Mouse (Mus musculus): ENCODE data around the gene Olfr283. TPM values are rescaled to one million over a fixed set of nuclear protein-coding genes. Genes with fewer than 3 reads are reported as not detected.
A peak's percentile ranks its signal among the peaks of the same experiment; 100 is the strongest.

Olfr283 gene
- polyA plus RNA-seq, 1 experiment from 2014 or later = not detected

DNA sequence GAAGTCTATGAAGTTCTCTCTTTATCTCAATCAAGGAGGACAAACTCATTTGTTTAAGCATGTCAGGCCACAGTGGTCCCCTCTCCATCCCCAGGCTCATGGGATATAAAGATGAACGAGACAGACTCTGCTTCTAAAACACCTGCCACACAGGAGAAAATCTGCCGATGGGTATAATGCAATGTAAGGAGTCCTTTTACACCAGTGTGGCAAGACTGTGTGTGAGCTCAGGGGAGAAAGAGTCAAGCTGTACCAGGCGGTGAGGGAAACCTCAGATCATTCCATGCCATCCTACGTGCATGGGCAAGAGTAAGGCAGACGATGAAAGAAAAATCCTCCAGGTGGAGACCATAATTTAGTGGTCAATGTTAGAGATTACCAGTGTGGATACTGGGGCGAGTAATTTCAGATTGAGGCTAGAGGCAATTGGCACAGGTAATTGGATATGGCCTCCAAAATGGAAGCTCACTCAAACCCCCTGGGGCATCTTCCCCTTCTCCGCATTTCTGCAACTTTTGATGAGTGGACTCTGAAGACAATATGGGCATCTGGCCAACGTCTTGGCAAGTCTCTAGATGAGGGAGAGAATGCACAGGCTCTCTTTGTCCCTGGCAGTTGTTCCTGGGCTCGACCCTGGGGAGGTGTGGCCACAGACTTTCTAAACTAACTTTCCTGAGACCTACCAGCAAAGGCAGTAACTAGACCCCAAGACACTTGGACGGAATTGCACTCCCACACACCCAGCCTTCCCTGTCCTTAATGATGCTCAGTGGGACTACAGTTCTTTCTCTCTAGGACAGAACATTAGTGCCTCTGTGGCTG lies 10.5 kb upstream of the Olfr283 start:
- H3K9me3 ChIP-seq (ENCODE audit: low read length) = no peaks in the 10 kb centered on the region
- no peaks in the 10 kb centered on the region for H3K4me1 ChIP-seq (ENCODE audit: insufficient read depth)
- no peaks in the 10 kb centered on the region for H3K36me3 ChIP-seq (replicated peaks; ENCODE audit: insufficient read depth, low read length)
- WGBS (ENCODE audit: insufficient replicate concordance) = 67% methylated on average over 10 of the region's 10 CpGs
- ATAC-seq = no peak
- H3K27ac ChIP-seq (ENCODE audit: low read depth) = no peak overlapping the region
- TF ChIP-seq CTCF (IDR thresholded peaks at IDR 0.05; ENCODE audit: low read depth) (no peak), EP300 (IDR thresholded peaks at IDR 0.05; ENCODE audit: low read depth) (no peak)
- H3K4me3 ChIP-seq (ENCODE audit: low read depth, low read length) = no peak overlapping the region
- H3K4me2 ChIP-seq (ENCODE audit: low read depth, low read length) = no peak overlapping the region
- no peak for DNase-seq
- H3K9ac ChIP-seq (replicated peaks) = no peak overlapping the region
- no peaks in the 10 kb centered on the region for H3K27me3 ChIP-seq (ENCODE audit: insufficient read depth, low read length)

DNA sequence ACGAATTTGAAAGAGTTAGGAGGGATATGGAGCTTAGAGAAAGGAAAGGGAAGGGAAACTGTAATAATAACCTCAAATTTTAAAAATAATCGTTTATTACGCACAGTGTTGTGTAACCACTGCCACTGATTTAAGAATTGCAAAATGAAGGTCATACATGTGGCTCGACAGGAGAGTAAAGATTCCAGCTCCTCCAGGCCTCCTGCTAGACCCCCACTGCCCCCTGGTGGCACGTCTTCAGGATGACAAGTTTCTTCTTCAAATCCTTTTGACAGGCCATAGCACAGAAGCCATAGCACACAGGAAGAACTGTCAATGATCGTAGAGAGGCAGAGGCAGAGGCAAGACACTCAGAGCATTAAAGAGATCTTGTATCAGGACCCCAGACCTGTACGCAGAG lies 9.1 kb upstream of the Olfr283 start:
- Histone ChIP-seq H3K36me3 (replicated peaks; ENCODE audit: insufficient read depth, low read length) (no peaks in the 10 kb centered on the region), H3K4me2 (ENCODE audit: low read depth, low read length) (no peak overlapping the region), H3K9ac (replicated peaks) (no peak overlapping the region), H3K4me3 (ENCODE audit: low read depth, low read length) (no peak overlapping the region), H3K4me1 (ENCODE audit: insufficient read depth) (no peaks in the 10 kb centered on the region), H3K27ac (ENCODE audit: low read depth) (no peak overlapping the region), H3K27me3 (ENCODE audit: insufficient read depth, low read length) (no peaks in the 10 kb centered on the region), H3K9me3 (ENCODE audit: low read length) (no peaks in the 10 kb centered on the region)
- TF ChIP-seq CTCF (IDR thresholded peaks at IDR 0.05; ENCODE audit: low read depth) = peak; percentile 82
- TF ChIP-seq EP300 (IDR thresholded peaks at IDR 0.05; ENCODE audit: low read depth) = no peak
- 21% methylated on average over 7 of the region's 7 CpGs for WGBS (ENCODE audit: insufficient replicate concordance)
- ATAC-seq (no peak), DNase-seq (peak; percentile 74)

DNA sequence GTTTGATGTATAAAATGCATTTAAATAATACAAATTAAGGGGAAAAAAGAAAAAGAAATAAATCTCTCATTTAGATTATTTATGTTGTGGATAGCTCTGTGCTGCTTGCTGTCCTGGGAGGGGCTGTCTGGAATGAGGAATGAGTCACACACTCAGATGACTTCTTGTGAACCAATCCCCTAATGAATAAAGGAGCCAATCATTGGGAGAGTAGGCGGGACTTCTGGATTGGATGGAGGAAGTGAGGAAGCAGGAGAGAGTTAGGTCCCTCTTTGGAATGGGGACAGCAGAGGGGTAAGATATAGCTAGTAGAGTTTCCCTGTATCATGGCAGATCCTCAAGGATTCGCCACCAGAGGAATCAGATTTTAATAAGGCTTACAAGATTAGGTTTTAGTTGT lies 6.9 kb upstream of the Olfr283 start:
- no peak for DNase-seq
- H3K27me3 ChIP-seq (ENCODE audit: insufficient read depth, low read length) = no peaks in the 10 kb centered on the region
- H3K4me3 ChIP-seq (ENCODE audit: low read depth, low read length) = no peak overlapping the region
- H3K36me3 ChIP-seq (replicated peaks; ENCODE audit: insufficient read depth, low read length) = no peaks in the 10 kb centered on the region
- no peak for ATAC-seq
- no peak overlapping the region for H3K27ac ChIP-seq (ENCODE audit: low read depth)
- 65% methylated on average over 2 of the region's 2 CpGs for WGBS (ENCODE audit: insufficient replicate concordance)
- no peaks in the 10 kb centered on the region for H3K4me1 ChIP-seq (ENCODE audit: insufficient read depth)
- H3K9ac ChIP-seq (replicated peaks) = no peak overlapping the region
- no peaks in the 10 kb centered on the region for H3K9me3 ChIP-seq (ENCODE audit: low read length)
- H3K4me2 ChIP-seq (ENCODE audit: low read depth, low read length) = no peak overlapping the region
- TF ChIP-seq EP300 (IDR thresholded peaks at IDR 0.05; ENCODE audit: low read depth) = no peak
- no peak for TF ChIP-seq CTCF (IDR thresholded peaks at IDR 0.05; ENCODE audit: low read depth)

DNA sequence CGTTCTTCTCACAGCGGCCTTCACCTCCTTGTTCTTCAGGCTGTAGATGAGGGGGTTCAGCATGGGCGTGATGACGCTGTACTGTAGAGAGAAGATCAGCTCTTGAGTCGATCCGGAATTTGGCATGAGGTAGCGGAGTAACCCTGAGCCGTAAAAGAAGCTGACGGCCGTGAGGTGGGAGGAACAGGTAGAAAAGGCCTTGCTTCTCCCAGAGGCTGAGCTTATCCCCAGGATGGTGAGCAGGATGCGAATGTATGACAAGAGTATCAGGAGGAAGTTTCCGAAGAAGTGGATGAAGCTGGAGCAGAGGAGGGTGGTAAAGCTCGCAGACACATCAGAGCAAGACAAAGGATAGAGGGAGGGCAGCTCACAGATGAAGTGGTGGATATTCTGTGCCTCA lies 2.5 kb downstream of the Olfr283 start:
- 86% methylated on average over 13 of the region's 13 CpGs for WGBS (ENCODE audit: insufficient replicate concordance)
- no peak for ATAC-seq

DNA sequence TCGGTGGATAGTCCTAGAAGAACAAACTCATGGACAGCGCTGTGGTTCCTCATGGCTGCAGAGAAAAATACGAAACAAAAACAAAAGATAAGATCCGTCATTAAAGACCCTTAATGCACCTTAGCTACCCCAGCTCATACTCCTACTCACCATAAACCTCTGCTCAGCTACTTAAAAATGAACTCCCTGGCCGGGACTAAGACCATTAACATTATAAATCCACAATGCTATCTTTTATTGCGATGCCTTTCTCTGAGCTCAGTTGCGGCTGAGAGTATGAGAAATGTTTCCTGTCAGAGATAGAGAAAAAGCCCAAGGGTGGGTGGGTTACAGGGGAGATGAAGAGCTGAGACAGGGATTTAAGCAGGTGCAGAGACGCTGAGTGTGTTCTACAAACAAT lies 39.9 kb downstream of the Olfr283 start, which contains the start of gene Olfr284:
TSS of gene Olfr284 (minus strand) at position 101 of the 400 bp plus-strand sequence.
- ATAC-seq (no peak), DNase-seq (no peak)
- Histone ChIP-seq H3K9ac (replicated peaks) (no peak within 1 kb of the TSS), H3K4me1 (ENCODE audit: insufficient read depth) (no peaks in the 10 kb centered on the region), H3K27ac (ENCODE audit: low read depth) (no peak within 1 kb of the TSS), H3K4me2 (ENCODE audit: low read depth, low read length) (no peak within 1 kb of the TSS), H3K4me3 (ENCODE audit: low read depth, low read length) (no peak within 1 kb of the TSS), H3K27me3 (ENCODE audit: insufficient read depth, low read length) (no peaks in the 10 kb centered on the region), H3K36me3 (replicated peaks; ENCODE audit: insufficient read depth, low read length) (no peaks in the 10 kb centered on the region), H3K9me3 (ENCODE audit: low read length) (no peaks in the 10 kb centered on the region)
- TF ChIP-seq EP300 (IDR thresholded peaks at IDR 0.05; ENCODE audit: low read depth) = no peak
- no peak for TF ChIP-seq CTCF (IDR thresholded peaks at IDR 0.05; ENCODE audit: low read depth)
- 71% methylated on average over 8 of the region's 8 CpGs for WGBS (ENCODE audit: insufficient replicate concordance)

More for the DNA sequence above, 2.5 kb downstream of the Olfr283 start:
- Histone ChIP-seq H3K4me1 (ENCODE audit: insufficient read depth) (no peaks in the 10 kb centered on the region), H3K27ac (ENCODE audit: low read depth) (no peak overlapping the region), H3K9ac (replicated peaks) (no peak overlapping the region), H3K9me3 (ENCODE audit: low read length) (no peaks in the 10 kb centered on the region), H3K4me3 (ENCODE audit: low read depth, low read length) (no peak overlapping the region), H3K27me3 (ENCODE audit: insufficient read depth, low read length) (no peaks in the 10 kb centered on the region), H3K4me2 (ENCODE audit: low read depth, low read length) (no peak overlapping the region), H3K36me3 (replicated peaks; ENCODE audit: insufficient read depth, low read length) (no peaks in the 10 kb centered on the region)
- TF ChIP-seq CTCF (IDR thresholded peaks at IDR 0.05; ENCODE audit: low read depth) (no peak), EP300 (IDR thresholded peaks at IDR 0.05; ENCODE audit: low read depth) (no peak)
- DNase-seq = no peak

Other genes with a start within 250 kb of the Olfr283 start
- gene Asb8, start 215.3 kb downstream of the Olfr283 start, polyA plus RNA-seq (2015; fragmentation: Nextera tagmentation; extraction: Ambion mirVana) = 23.6 and 24.1 TPM in 2 replicates
- gene Ccdc184, start 213.8 kb downstream of the Olfr283 start, polyA plus RNA-seq (2015; fragmentation: Nextera tagmentation; extraction: Ambion mirVana) = not detected in 2 replicates
- not detected in 2 replicates for gene Olfr288, start 185.4 kb downstream of the Olfr283 start, polyA plus RNA-seq (2015; fragmentation: Nextera tagmentation; extraction: Ambion mirVana)
- not detected in 2 replicates for gene Gm44579, start 160.0 kb downstream of the Olfr283 start, polyA plus RNA-seq (2015; fragmentation: Nextera tagmentation; extraction: Ambion mirVana)
- not detected in 2 replicates for gene Olfr287, start 159.9 kb downstream of the Olfr283 start, polyA plus RNA-seq (2015; fragmentation: Nextera tagmentation; extraction: Ambion mirVana)
- gene Olfr286, start 146.5 kb downstream of the Olfr283 start, polyA plus RNA-seq (2015; fragmentation: Nextera tagmentation; extraction: Ambion mirVana) = not detected in 2 replicates
- not detected in 2 replicates for gene H1fnt, start 123.7 kb downstream of the Olfr283 start, polyA plus RNA-seq (2015; fragmentation: Nextera tagmentation; extraction: Ambion mirVana)
- gene Zfp641, start 84.8 kb downstream of the Olfr283 start, polyA plus RNA-seq (2015; fragmentation: Nextera tagmentation; extraction: Ambion mirVana) = 0.06 and 0.08 TPM in 2 replicates
- not detected in 2 replicates for gene Olfr285, start 63.6 kb downstream of the Olfr283 start, polyA plus RNA-seq (2015; fragmentation: Nextera tagmentation; extraction: Ambion mirVana)
- gene Olfr284, start 40.0 kb downstream of the Olfr283 start, polyA plus RNA-seq (2015; fragmentation: Nextera tagmentation; extraction: Ambion mirVana) = not detected in 2 replicates
- gene Olfr282, start 50.3 kb upstream of the Olfr283 start, polyA plus RNA-seq (2015; fragmentation: Nextera tagmentation; extraction: Ambion mirVana) = not detected in 2 replicates
- not detected in 2 replicates for gene Olfr281, start 71.6 kb upstream of the Olfr283 start, polyA plus RNA-seq (2015; fragmentation: Nextera tagmentation; extraction: Ambion mirVana)
- not detected in 2 replicates for gene OR5BS1P, start 89.0 kb upstream of the Olfr283 start, polyA plus RNA-seq (2015; fragmentation: Nextera tagmentation; extraction: Ambion mirVana)
- gene Lalba, start 101.8 kb upstream of the Olfr283 start, polyA plus RNA-seq (2015; fragmentation: Nextera tagmentation; extraction: Ambion mirVana) = not detected in 2 replicates
- not detected in 2 replicates for gene Olfr279, start 111.5 kb upstream of the Olfr283 start, polyA plus RNA-seq (2015; fragmentation: Nextera tagmentation; extraction: Ambion mirVana)
- 26.6 and 28.2 TPM in 2 replicates for gene Kansl2, start 153.3 kb upstream of the Olfr283 start, polyA plus RNA-seq (2015; fragmentation: Nextera tagmentation; extraction: Ambion mirVana)
- 14.9 and 17.0 TPM in 2 replicates for gene Ccnt1, start 190.0 kb upstream of the Olfr283 start, polyA plus RNA-seq (2015; fragmentation: Nextera tagmentation; extraction: Ambion mirVana)
- gene 4930415O20Rik, start 190.1 kb upstream of the Olfr283 start, polyA plus RNA-seq (2015; fragmentation: Nextera tagmentation; extraction: Ambion mirVana) = not detected in 2 replicates
- 5.3 and 7.7 TPM in 2 replicates for gene Adcy6, start 229.1 kb upstream of the Olfr283 start, polyA plus RNA-seq (2015; fragmentation: Nextera tagmentation; extraction: Ambion mirVana)
- gene Cacnb3, start 249.9 kb upstream of the Olfr283 start, polyA plus RNA-seq (2015; fragmentation: Nextera tagmentation; extraction: Ambion mirVana) = 0.38 and 0.58 TPM in 2 replicates